Mouse (Mus musculus) heart, postnatal 36 days (tissue): Measurements from ENCODE around the gene Prrc2a. TPM values are rescaled to one million over a fixed set of nuclear protein-coding genes. Genes with fewer than 3 reads are reported as not detected.

Source experiments
- DNase-seq, 2 experiments: peaks; one replicate each; pipeline ENCODE4 v3.0.0; 2021 to 2022
- intact Hi-C: fragments of 180-260 bp; cut with DNase I; formaldehyde crosslinking; loops from one replicate; pipeline ENCODE4 v1.15.1; 2025
- total RNA-seq, 2 experiments: library from RNA; stranded (reverse); gene quantifications; 2 replicates each; pipeline ENCODE4 v1.2.3; 2021

Prrc2a gene
- total RNA-seq, 2 experiments from 2014 or later = 122 to 127 TPM

- no peak for DNase-seq
- intact Hi-C loops = no loop called here
Measured at GRCm38 (mm10) chr17:35192924-35193323, 28.2 kb upstream of the Prrc2a start.

GRCm38 (mm10) chr17:35191723-35192122 lies 27.0 kb upstream of the Prrc2a start:
- DNase-seq = no peak
- intact Hi-C loops = no loop called here

GRCm38 (mm10) chr17:35190096-35190495 lies 25.4 kb upstream of the Prrc2a start:
- intact Hi-C loops = no loop called here
- no peak for DNase-seq

DNA sequence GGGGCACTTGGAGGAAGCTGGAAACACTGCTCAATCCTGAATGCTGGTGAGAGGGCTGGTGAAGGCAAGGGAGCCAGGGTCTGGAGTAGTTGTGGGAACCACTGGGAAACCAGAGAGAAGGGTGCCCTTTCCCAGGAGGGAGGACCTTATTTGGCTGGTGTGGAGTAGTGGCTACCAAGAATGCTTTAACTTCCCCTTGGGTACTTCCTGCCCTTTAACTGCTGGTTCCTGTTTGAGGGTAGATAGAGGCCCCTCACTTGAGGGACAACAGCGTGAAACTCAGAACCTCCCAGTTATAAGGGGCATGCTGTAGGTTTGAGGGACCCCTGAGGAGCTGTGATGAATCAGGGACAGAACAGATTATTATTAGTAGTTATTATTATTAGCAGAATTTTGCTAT lies 24.5 kb upstream of the Prrc2a start:
- DNase-seq = no peak
- intact Hi-C loops = no loop called here

DNA sequence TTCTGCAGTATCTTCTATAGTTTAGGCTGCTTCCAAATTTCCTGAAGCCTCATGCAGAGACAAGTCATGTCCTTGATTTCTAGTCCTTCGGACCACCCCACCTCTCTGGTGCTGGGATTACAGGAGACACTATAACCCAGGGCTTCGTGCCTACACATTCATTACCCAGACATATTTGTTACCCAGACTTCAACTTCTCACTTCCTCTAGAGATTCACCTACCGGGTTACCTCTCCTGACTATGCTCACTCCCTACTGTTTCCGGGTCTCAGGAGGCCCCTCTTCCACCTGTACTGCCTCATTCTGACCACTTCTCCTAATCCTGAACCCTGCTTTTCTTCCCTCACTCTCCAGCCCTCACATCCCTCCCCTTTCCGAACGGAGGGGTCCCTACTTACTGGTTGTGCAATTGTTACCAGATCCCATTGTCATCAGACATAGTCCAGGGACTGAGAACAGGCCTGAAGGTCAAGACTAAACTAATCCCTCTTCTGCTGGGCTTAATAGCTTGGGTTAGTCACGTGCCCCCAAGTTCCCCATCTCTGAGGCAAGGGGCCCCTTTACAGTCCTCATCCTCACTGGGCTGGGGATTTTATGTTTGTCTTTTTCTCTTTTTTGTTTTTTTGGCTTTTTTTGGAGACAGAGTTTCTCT lies 23.4 kb upstream of the Prrc2a start, which contains the start of gene Lst1:
Lst1 (minus strand) TSS at position 481 of the 652 bp plus-strand sequence.
- DNase-seq = no peak
- intact Hi-C loops = no loop called here

- intact Hi-C loops = no loop called here
- no peak for DNase-seq
Measured at GRCm38 (mm10) chr17:35187345-35187744, 22.6 kb upstream of the Prrc2a start.

- intact Hi-C loops = no loop called here
- peak in 1 of 2 experiments; percentile 49 for DNase-seq
Measured at GRCm38 (mm10) chr17:35186681-35187080, 22.0 kb upstream of the Prrc2a start.

DNA sequence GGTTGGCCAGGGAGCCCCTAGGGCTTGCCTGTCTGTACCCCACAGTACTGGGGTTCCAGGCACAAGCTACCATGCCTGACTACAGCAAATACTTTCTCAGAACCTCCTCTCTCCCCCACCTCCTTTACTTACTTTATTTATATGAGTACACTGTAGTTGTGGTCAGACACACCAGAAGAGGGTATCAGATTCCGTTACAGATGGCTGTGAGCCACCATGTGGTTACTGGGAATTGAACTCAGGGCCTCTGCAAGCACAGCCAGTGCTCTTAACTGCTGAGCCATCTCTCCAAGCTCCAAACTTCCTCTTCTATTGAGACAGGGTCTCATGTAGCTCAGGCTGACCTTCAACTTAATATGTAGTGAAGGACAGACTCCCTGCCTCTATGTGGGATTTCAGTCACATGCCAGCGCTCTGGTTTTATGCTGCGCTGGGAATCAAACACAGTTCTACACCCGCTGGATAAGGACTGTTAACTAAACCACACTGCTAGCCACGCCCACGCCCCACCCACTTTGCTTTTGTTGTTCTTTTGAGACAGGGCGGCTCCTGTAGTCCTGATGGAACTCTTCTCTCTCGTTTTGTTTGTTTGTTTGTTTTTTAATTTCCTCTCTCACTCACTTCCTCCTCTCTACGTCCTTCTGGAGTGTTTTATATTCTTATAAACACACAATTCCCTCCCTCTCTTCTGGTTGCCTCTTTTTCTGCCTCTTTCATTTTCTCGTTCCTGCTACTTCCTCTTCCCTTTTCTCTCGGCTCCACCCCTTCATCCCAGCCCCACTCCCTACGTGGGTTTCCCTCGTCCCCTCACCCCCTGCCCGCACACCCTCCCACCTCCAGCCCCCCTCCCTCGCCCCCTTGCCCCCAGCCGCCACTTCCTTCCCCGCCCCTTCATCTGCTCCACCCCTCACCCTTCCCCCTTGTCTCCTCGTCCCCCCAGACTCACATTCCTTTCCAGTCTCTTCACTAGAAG lies 21.2 kb upstream of the Prrc2a start:
- peak; percentile 74 to 78 for DNase-seq
- intact Hi-C loops = no loop called here

- DNase-seq = no peak
- intact Hi-C loops = no loop called here
Measured at GRCm38 (mm10) chr17:35180093-35180492, 15.4 kb upstream of the Prrc2a start.

DNA sequence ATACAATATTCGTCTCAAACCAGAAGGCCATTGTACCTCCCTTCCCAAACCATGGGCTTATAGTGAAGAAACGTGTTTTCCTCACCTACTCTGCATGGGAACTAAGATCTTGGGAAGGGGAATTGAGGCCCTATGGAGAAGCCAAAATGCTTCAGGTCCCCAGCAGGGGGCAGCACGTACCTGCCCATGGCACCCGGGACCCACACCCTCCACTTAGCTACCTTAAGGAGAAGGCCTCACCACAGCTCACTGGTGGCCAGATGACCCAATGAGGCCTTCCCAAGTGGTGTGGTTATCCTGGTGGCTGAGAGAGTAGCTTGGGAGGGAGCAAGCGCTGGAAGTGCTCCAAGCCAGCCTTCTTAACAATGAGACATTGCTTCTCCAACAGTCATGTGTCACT lies 13.8 kb upstream of the Prrc2a start:
- DNase-seq = peak; percentile 79 to 83
- intact Hi-C loops = loop anchor here (1.0 kb wide), 2 partner anchors 17 to 54 kb away; no protein-coding TSS in a partner anchor

- intact Hi-C loops = no loop called here
- no peak for DNase-seq
Measured at GRCm38 (mm10) chr17:35175968-35176367, 11.3 kb upstream of the Prrc2a start, which contains the start of gene Aif1. Gene Aif1, minus strand, starts transcription at chr17:35176068.

DNA sequence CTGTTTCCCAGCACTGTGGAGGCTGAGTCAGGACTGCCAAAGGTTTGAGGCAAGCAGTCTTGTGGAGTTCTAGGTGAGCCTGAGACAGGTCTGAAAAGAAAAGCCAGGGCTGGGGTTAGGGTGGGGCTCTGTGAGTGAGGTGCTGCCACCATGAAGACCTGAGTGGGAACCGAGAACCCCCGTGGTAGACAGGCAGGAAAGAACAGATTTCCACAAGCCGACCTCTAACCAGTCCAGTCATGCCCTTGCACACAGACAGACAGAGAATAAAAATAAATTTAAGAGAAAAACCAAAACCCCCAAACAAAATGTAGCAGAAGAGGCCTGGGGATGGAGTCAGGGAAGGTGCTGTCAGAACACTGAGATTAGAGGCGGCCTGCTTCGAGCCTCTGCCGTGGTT lies 10.7 kb upstream of the Prrc2a start:
- intact Hi-C loops = no loop called here

GRCm38 (mm10) chr17:35174201-35174977 lies 9.7 kb upstream of the Prrc2a start:
- intact Hi-C loops = no loop called here
- no peak for DNase-seq

More for the DNA sequence above, 10.7 kb upstream of the Prrc2a start:
- DNase-seq = no peak

GRCm38 (mm10) chr17:35173329-35173728 lies 8.6 kb upstream of the Prrc2a start:
- intact Hi-C loops = no loop called here
- DNase-seq = no peak

- no peak for DNase-seq
- intact Hi-C loops = no loop called here
Measured at GRCm38 (mm10) chr17:35172445-35173234, 7.9 kb upstream of the Prrc2a start.

GRCm38 (mm10) chr17:35168541-35169207 lies 4.0 kb upstream of the Prrc2a start:
- intact Hi-C loops = loop anchor here (2.0 kb wide), 1 partner anchor 68 kb away; no protein-coding TSS in a partner anchor
- DNase-seq = no peak

DNA sequence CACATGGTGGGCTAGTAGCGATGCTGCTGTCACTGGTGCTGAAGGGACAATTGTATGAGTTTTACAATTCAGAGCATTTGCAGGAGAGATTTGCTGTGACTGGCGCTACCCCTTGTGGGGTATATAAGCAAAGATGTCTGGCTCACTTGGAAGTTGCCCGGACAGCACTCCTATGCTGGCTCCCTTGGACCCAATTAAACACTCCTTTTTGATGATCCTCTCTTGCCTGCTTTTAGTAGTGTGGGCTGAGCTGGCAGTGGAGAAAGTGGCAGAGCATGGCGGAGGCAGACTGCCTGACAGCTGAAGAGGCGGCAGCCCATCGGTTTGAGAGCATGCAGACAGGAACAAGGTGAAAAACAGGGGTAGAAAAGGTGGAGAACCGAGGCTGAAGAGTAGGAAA lies 3.1 kb upstream of the Prrc2a start:
- intact Hi-C loops = loop anchor here (2.0 kb wide), 1 partner anchor 69 kb away; no protein-coding TSS in a partner anchor
- no peak for DNase-seq

- DNase-seq = peak in 1 of 2 experiments; percentile 51
- intact Hi-C loops = no loop called here
Measured at GRCm38 (mm10) chr17:35166352-35167035, 1.8 kb upstream of the Prrc2a start.
